Mouse (Mus musculus) limb, embryonic 13.5 days (tissue): ENCODE measurements around the gene Lrpap1. TPM values are rescaled to one million over a fixed set of nuclear protein-coding genes. Genes with fewer than 3 reads are reported as not detected.

Experiments
- ATAC-seq: fragments of 200-750 bp; cut with Nextera tagmentation; 2 replicates; pipeline ENCODE4 v1.8.0; 2017; ENCODE audit warnings: low read depth, moderate number of reproducible peaks, moderate TSS enrichment; ENCODE audit not compliant: low FRiP score
- H3K27ac ChIP-seq: fragments of 300-500 bp; sonication (generic); 2 replicates; pipeline ENCODE4 v1.5.1; 2015; ENCODE audit warnings: inconsistent platforms, mild to moderate bottlenecking, moderate library complexity
- H3K27me3 ChIP-seq: fragments of 300-500 bp; sonication (generic); 2 replicates; pipeline ENCODE4 v1.6.1; 2015; ENCODE audit warnings: mild to moderate bottlenecking, inconsistent platforms
- H3K36me3 ChIP-seq: fragments of 300-500 bp; sonication (generic); 2 replicates; pipeline ENCODE4 v1.6.1; 2015; ENCODE audit warnings: inconsistent platforms, mild to moderate bottlenecking, moderate library complexity
- H3K4me1 ChIP-seq: fragments of 300-500 bp; sonication (generic); 2 replicates; pipeline ENCODE4 v1.6.1; 2015; ENCODE audit warnings: inconsistent platforms
- H3K4me2 ChIP-seq: fragments of 300-500 bp; sonication (generic); replicated peaks from 2 replicates; pipeline ENCODE4 v1.6.1; 2015; ENCODE audit warnings: inconsistent platforms, mild to moderate bottlenecking, moderate library complexity
- H3K4me3 ChIP-seq: fragments of 300-500 bp; sonication (generic); 2 replicates; pipeline ENCODE4 v1.5.1; 2015; ENCODE audit warnings: moderate library complexity, mild to moderate bottlenecking, inconsistent platforms
- H3K9ac ChIP-seq: fragments of 300-500 bp; sonication (generic); 2 replicates; pipeline ENCODE4 v1.6.1; 2015; ENCODE audit warnings: mild to moderate bottlenecking, inconsistent platforms
- H3K9me3 ChIP-seq: fragments of 300-500 bp; sonication (generic); 2 replicates; pipeline ENCODE4 v1.6.1; 2016; ENCODE audit warnings: inconsistent platforms
- WGBS: fragments of 180-500 bp; shearing (Covaris S2); methylation state at CpG from one replicate; pipeline ENCODE4 v1.1.7; 2015; 5-methylcytosine and 5-hydroxymethylcytosine counted together
- polyA plus RNA-seq: library from polyadenylated mRNA; unstranded; fragments of >200 nt; fragmentation: Nextera tagmentation; extraction: Ambion mirVana; gene quantifications from 2 replicates; pipeline ENCODE4 v1.2.1, GENCODE M21; 2015

The Lrpap1 gene
- polyA plus RNA-seq, 1 experiment from 2014 or later = 112 TPM

DNA sequence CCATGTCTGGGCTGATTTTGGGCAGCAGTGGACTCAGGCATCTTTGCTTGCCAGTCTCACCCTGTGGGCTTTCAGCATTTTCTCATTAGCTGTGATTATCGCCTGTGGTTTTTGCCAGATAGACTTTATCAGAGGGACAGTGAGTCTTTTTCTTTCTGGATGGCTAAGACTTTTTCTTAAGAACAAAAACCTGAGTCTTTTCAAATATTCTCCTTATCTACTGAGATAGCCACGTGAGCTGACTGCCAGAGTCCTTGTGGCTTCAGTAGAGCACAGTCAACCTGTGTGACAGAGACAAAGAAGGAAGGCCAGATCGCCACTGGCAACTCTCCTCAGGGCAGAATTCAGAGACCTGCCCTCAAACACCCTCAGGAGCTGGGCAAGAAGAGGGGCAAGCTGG is 12.1 kb upstream of the Lrpap1 start:
- Histone ChIP-seq H3K4me3 (no peak overlapping the region), H3K9ac (no peak overlapping the region), H3K36me3 (no peaks in the 10 kb centered on the region), H3K9me3 (no peaks in the 10 kb centered on the region), H3K4me1 (no peaks in the 10 kb centered on the region), H3K27me3 (0 out of 2 replicates have a peak, but pooled peaks cover 3% of the 10 kb centered on the region), H3K4me2 (no peak overlapping the region), H3K27ac (no peak overlapping the region)
- 79% methylated on average over 3 of the region's 3 CpGs for WGBS
- ATAC-seq = no peak

- H3K4me2 ChIP-seq = no peak overlapping the region
- H3K27ac ChIP-seq = no peak overlapping the region
- no peak overlapping the region for H3K9ac ChIP-seq
- WGBS = 68% methylated on average over 3 of the region's 3 CpGs
- H3K36me3 ChIP-seq = no peaks in the 10 kb centered on the region
- no peaks in the 10 kb centered on the region for H3K4me1 ChIP-seq
- no peak overlapping the region for H3K4me3 ChIP-seq
- no peak for ATAC-seq
- no peaks in the 10 kb centered on the region for H3K9me3 ChIP-seq
- H3K27me3 ChIP-seq = 0 out of 2 replicates have a peak, but pooled peaks cover 3% of the 10 kb centered on the region
These were observed 10.4 kb upstream of the Lrpap1 start for GRCm38 (mm10) chr5:35116002-35116401.

- Histone ChIP-seq H3K27ac (no peak overlapping the region), H3K4me3 (no peak overlapping the region), H3K27me3 (no peaks in the 10 kb centered on the region), H3K4me2 (no peak overlapping the region), H3K9ac (no peak overlapping the region), H3K36me3 (no peaks in the 10 kb centered on the region), H3K9me3 (no peaks in the 10 kb centered on the region), H3K4me1 (no peaks in the 10 kb centered on the region)
- ATAC-seq = no peak
- 59% methylated on average over 4 of the region's 4 CpGs for WGBS
These were observed 6.9 kb upstream of the Lrpap1 start for GRCm38 (mm10) chr5:35112444-35112843.

GRCm38 (mm10) chr5:35105922-35106298 is 344 bp upstream of the Lrpap1 start:
- ATAC-seq = no peak; the same call in 1 of the 2 replicates
- H3K4me3 ChIP-seq = peak overlapping the region; percentile 65
- H3K27ac ChIP-seq = no peak overlapping the region
- H3K36me3 ChIP-seq = peaks cover 18% of the 10 kb centered on the region
- 10% methylated on average over 11 of the region's 11 CpGs for WGBS
- no peaks in the 10 kb centered on the region for H3K27me3 ChIP-seq
- H3K4me2 ChIP-seq = peak overlapping the region; percentile 80
- no peaks in the 10 kb centered on the region for H3K9me3 ChIP-seq
- H3K4me1 ChIP-seq = peaks cover 25% of the 10 kb centered on the region
- peak overlapping the region; percentile 50 for H3K9ac ChIP-seq

- Histone ChIP-seq H3K36me3 (peaks cover 33% of the 10 kb centered on the region), H3K9me3 (no peaks in the 10 kb centered on the region), H3K27me3 (no peaks in the 10 kb centered on the region), H3K4me1 (peaks cover 25% of the 10 kb centered on the region), H3K4me3 (peak overlapping the region; percentile 65), H3K4me2 (peak overlapping the region; percentile 80), H3K27ac (no peak overlapping the region), H3K9ac (peak overlapping the region; percentile 75)
- WGBS = 63% methylated on average over 8 of the region's 8 CpGs
- no peak for ATAC-seq
These were observed 1.2 kb downstream of the Lrpap1 start for GRCm38 (mm10) chr5:35104183-35104959.

DNA sequence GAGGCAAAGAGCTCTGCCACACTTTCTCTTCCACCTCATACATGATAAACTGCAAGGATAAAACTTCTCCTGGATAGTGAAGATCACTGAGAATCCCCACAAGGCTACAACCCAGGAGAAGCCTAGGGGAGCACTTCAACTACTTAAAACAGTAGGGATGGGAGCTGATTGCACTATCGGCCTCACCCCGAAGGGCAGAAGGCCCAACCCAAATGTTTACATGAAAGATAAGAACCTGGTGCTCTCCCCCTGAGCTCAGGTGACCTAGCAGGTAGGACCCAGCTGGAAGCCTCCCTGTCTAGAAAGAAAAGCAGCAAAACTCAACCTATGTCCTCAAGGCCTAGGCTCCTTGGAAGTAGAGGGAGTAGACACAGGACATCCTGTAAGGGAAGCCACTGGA is 2.0 kb downstream of the Lrpap1 start:
- 0 out of 2 replicates have a peak overlapping the region, but pooled peaks have one; percentile 65 for H3K4me3 ChIP-seq
- H3K4me2 ChIP-seq = peak overlapping the region; percentile 80
- WGBS = 63% methylated on average over 2 of the region's 2 CpGs
- H3K27ac ChIP-seq = no peak overlapping the region
- H3K27me3 ChIP-seq = no peaks in the 10 kb centered on the region
- no peak for ATAC-seq
- H3K4me1 ChIP-seq = peaks cover 25% of the 10 kb centered on the region
- H3K9ac ChIP-seq = peak overlapping the region; percentile 54; the same call in 1 of the 2 replicates
- H3K36me3 ChIP-seq = peaks cover 41% of the 10 kb centered on the region
- H3K9me3 ChIP-seq = no peaks in the 10 kb centered on the region

GRCm38 (mm10) chr5:35103086-35103485 is 2.5 kb downstream of the Lrpap1 start:
- ATAC-seq = no peak
- 85% methylated on average over 8 of the region's 8 CpGs for WGBS
- Histone ChIP-seq H3K27ac (no peak overlapping the region), H3K9me3 (no peaks in the 10 kb centered on the region), H3K36me3 (peaks cover 46% of the 10 kb centered on the region), H3K4me2 (no peak overlapping the region), H3K4me3 (no peak overlapping the region), H3K9ac (no peak overlapping the region), H3K27me3 (no peaks in the 10 kb centered on the region), H3K4me1 (peaks cover 25% of the 10 kb centered on the region)

GRCm38 (mm10) chr5:35091636-35092035 is 13.9 kb downstream of the Lrpap1 start:
- no peaks in the 10 kb centered on the region for H3K4me1 ChIP-seq
- no peaks in the 10 kb centered on the region for H3K9me3 ChIP-seq
- no peak for ATAC-seq
- WGBS = 88% methylated on average over 3 of the region's 3 CpGs
- H3K4me2 ChIP-seq = no peak overlapping the region
- no peak overlapping the region for H3K27ac ChIP-seq
- peaks cover 56% of the 10 kb centered on the region for H3K36me3 ChIP-seq
- no peak overlapping the region for H3K9ac ChIP-seq
- H3K4me3 ChIP-seq = no peak overlapping the region
- H3K27me3 ChIP-seq = no peaks in the 10 kb centered on the region

DNA sequence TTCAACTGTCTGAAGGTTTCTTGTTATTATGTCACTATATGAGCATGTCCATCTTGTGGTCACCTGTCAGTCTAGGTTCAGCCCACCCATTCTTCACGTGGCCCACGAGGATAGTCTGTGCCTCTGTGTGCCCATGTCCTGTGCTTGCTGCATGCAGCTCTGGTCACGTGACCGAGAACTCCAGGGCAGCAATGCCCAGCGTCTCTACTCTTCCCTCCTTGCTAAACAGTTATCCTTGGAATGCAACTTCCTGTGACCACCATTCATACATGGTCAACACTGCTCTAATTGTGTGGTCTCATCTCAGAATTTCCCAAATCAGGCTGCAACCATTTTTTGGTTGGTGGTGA is 16.0 kb downstream of the Lrpap1 start:
- H3K27ac ChIP-seq = no peak overlapping the region
- ATAC-seq = no peak
- 77% methylated on average over 5 of the region's 5 CpGs for WGBS
- H3K9ac ChIP-seq = no peak overlapping the region
- H3K36me3 ChIP-seq = peaks cover 36% of the 10 kb centered on the region
- H3K27me3 ChIP-seq = no peaks in the 10 kb centered on the region
- no peak overlapping the region for H3K4me2 ChIP-seq
- no peaks in the 10 kb centered on the region for H3K4me1 ChIP-seq
- no peak overlapping the region for H3K4me3 ChIP-seq
- H3K9me3 ChIP-seq = no peaks in the 10 kb centered on the region

GRCm38 (mm10) chr5:35088785-35089613 is 16.6 kb downstream of the Lrpap1 start:
- ATAC-seq = no peak; the same call in 1 of the 2 replicates
- Histone ChIP-seq H3K9ac (no peak overlapping the region), H3K36me3 (peaks cover 32% of the 10 kb centered on the region), H3K4me3 (no peak overlapping the region), H3K27ac (no peak overlapping the region), H3K4me1 (no peaks in the 10 kb centered on the region), H3K27me3 (no peaks in the 10 kb centered on the region), H3K4me2 (no peak overlapping the region), H3K9me3 (no peaks in the 10 kb centered on the region)
- 69% methylated on average over 9 of the region's 9 CpGs for WGBS

DNA sequence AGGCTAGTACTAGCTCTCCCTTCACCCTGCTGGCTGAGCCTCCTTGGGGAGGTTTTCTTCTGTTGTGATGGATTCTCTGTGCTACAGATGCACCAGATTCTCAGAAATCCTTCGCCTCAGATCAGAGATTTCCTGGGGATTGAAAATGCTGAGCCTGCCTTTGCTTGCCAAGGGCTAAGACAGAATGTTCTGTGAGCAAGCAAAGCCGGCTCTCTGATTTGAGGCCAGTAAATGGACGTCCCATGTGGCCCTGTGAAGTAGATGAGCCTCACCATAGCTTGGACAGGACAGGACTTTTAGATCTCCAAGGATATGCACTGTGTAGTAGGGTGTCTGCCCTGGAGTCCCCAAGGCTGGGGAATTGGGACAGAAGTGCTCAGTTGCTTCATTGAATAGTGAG is 20.7 kb downstream of the Lrpap1 start:
- ATAC-seq = no peak
- Histone ChIP-seq H3K4me2 (no peak overlapping the region), H3K9ac (no peak overlapping the region), H3K36me3 (no peaks in the 10 kb centered on the region), H3K9me3 (no peaks in the 10 kb centered on the region), H3K4me1 (no peaks in the 10 kb centered on the region), H3K27ac (no peak overlapping the region), H3K27me3 (peaks cover 8% of the 10 kb centered on the region), H3K4me3 (no peak overlapping the region)
- 68% methylated on average over 3 of the region's 3 CpGs for WGBS

- Histone ChIP-seq H3K4me2 (no peak overlapping the region), H3K27ac (no peak overlapping the region), H3K9ac (no peak overlapping the region), H3K36me3 (no peaks in the 10 kb centered on the region), H3K9me3 (no peaks in the 10 kb centered on the region), H3K4me1 (0 out of 2 replicates have a peak, but pooled peaks cover 6% of the 10 kb centered on the region), H3K27me3 (peaks cover 26% of the 10 kb centered on the region), H3K4me3 (no peak overlapping the region)
- ATAC-seq = no peak
- 31% methylated on average over 18 of the region's 18 CpGs for WGBS
These were observed 26.5 kb downstream of the Lrpap1 start for GRCm38 (mm10) chr5:35079101-35079500.
